Mouse (Mus musculus) megakaryocyte-erythroid progenitor cell, adult 5-6 weeks (primary cell): ENCODE data around the gene Prpf40b. TPM values are rescaled to one million over a fixed set of nuclear protein-coding genes. Genes with fewer than 3 reads are reported as not detected.

ENCODE experiments used
- ATAC-seq: replicated peaks from 2 replicates; pipeline ENCODE4 v1.8.0; 2016; ENCODE audit warnings: mild to moderate bottlenecking, inconsistent platforms; ENCODE audit not compliant: severe bottlenecking, poor library complexity, low FRiP score, low TSS enrichment
- total RNA-seq, 2 experiments: library from RNA; stranded (forward) in 1 of 2; stranded (reverse) in 1 of 2; fragments of 200-1000, 215-1000 nt in 1 of 2; fragments of >200 nt in 1 of 2; fragmentation: Nextera tagmentation in 1 of 2; gene quantifications; 2 replicates each; pipeline ENCODE4 v1.2.3; 2014 to 2017

The Prpf40b gene
- total RNA-seq, 2 experiments from 2014 or later, result 1.4 to 26.2 TPM

DNA sequence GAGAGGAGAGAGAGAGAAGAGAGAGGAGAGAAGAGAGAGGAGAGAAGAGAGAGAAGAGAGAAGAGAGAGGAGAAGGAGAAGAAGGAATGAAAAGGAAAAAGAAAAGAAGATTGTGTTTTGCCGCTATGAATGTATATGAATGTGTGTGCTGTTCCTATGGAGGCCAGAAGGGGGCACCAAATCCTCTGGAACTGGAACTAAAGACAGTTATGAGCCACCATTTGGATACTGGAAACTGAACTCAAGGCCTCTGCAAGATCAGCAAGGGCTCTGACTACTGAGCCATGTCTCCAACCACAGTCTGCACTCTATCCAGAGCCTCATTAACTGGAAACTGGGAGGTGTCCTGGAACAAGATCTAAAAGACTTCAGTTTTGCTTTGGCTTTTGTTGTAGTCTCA, 32.1 kb downstream of the Prpf40b start:
- 0 out of 2 replicates have a peak, but pooled peaks have one; percentile 42 for ATAC-seq

DNA sequence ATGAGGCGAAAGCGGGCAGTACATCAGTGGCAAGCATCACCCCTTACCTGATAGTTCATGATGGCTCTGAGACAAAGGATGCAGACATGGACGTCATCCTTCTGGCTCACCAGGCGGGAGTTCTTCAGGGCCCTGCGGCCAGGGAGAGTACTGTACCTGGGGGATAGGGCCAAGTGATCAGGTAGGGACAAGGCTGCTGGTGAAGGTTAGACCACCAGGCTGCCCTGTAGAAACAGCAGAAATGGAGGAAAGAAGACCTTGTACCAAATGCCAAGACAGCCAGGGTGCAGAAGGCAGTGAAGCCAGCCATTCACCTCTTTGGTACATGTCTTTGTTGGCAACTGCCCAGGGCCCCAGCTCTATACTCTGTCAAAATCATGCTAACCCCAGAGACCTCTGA, 33.1 kb downstream of the Prpf40b start:
- no peak for ATAC-seq

DNA sequence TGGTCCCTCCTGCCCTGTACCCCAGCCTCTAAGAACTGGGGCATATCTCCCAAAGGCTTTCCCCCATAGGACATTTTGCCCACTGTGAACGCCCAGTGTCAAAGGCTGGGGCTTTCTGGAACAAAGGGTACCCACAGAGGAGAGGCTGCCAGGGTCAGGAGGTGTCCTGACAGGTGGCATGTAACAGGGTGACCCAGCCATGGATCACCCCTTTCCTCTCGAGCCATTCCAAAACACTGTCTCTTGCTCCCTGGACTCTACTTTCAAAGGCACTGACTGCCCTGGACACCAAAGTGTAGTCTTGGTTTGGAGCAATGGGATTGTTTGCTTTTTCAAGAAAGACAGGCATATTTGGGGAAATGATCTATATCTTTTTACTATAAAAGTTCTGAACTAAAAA, 35.4 kb downstream of the Prpf40b start:
- ATAC-seq, result no peak

DNA sequence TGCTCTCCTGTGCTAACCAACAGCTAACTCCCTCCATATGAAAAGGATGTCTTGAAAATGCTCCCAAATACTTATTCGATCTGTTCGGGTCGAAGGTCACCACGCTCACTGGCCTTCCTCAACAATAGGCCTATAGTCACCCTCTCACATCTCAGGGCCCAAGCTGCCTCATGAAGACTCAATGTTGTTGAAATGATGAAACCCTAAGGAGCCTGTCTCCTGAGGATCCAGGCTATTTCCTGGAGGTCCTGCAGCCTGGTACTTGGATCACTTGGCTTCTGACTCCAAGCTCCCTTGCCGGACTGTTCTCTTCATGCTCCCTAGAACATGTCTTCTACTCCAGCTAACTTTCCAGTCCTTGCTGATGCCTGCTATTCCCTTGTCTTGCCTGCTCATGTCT, 36.5 kb downstream of the Prpf40b start:
- no peak for ATAC-seq

- ATAC-seq, result no peak
Measured at GRCm38 (mm10) chr15:99332111-99332510, 37.2 kb downstream of the Prpf40b start.

GRCm38 (mm10) chr15:99332921-99333675, 38.2 kb downstream of the Prpf40b start:
- peak; percentile 52 for ATAC-seq

- no peak for ATAC-seq
Measured at GRCm38 (mm10) chr15:99333676-99334065, 38.8 kb downstream of the Prpf40b start.

GRCm38 (mm10) chr15:99334500-99334899, 39.6 kb downstream of the Prpf40b start:
- ATAC-seq, result no peak

- ATAC-seq, result no peak
Measured at GRCm38 (mm10) chr15:99335801-99336320, 41.0 kb downstream of the Prpf40b start.

GRCm38 (mm10) chr15:99338916-99339315, 44.0 kb downstream of the Prpf40b start:
- ATAC-seq, result no peak

DNA sequence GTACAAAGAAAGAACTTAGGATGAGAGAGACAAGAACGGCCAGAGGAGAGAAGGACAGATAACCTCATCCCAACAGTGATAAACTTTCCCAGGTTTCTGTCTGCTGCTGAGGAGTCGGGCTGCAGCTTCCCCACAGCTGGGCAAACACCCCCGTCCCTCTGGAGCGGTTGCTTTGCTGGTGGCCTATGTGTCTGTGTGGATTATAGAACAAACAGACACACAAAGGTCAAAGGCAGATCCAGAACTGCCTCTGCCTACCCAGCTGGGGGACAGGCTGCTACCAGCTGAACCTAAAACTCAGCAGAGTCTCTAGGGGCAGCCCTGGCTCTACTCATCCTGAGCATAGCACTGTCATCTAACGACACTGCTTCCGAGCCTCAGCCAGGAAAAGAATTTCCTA, 44.8 kb downstream of the Prpf40b start:
- no peak for ATAC-seq

- peak; percentile 56; the same call in 1 of the 2 replicates for ATAC-seq
Measured at GRCm38 (mm10) chr15:99341102-99341501, 46.2 kb downstream of the Prpf40b start.

DNA sequence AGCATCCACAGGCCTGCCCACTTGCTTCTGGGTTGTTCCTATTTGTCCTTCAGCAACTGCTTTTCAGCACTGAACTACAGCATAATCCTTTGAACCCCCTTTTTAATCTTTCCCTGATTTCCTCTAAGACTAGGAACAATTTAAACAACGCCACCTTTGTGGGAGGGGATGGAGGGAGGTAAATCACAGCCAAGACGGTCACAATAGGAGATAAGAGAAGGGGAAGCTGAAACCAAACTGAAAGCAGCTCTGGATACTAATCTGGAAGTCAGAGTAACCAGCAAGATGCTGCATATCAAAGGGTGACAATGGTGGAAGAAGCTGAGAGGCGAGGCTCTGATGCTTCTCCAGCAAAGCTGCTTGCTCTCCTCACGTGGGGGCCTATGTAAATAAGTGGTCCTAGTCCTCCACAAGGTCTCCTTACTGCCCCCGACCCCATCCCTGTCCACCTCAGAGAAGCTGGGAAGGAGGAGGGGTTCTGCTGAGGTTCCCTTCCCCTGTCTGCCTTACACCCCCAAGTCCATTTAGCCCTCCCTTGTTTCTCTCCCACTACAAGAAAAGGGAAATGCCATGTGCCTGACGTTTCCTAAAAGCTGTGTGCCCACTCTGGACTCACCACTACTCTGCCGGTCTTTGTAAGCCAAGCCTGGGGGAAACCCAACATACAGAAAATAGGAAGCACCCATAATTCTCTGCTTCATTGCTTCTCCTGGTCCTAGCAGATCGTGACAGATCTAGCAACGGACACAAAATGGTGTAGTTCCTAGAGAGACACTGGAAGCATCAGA, 47.5 kb downstream of the Prpf40b start:
- ATAC-seq, result no peak

DNA sequence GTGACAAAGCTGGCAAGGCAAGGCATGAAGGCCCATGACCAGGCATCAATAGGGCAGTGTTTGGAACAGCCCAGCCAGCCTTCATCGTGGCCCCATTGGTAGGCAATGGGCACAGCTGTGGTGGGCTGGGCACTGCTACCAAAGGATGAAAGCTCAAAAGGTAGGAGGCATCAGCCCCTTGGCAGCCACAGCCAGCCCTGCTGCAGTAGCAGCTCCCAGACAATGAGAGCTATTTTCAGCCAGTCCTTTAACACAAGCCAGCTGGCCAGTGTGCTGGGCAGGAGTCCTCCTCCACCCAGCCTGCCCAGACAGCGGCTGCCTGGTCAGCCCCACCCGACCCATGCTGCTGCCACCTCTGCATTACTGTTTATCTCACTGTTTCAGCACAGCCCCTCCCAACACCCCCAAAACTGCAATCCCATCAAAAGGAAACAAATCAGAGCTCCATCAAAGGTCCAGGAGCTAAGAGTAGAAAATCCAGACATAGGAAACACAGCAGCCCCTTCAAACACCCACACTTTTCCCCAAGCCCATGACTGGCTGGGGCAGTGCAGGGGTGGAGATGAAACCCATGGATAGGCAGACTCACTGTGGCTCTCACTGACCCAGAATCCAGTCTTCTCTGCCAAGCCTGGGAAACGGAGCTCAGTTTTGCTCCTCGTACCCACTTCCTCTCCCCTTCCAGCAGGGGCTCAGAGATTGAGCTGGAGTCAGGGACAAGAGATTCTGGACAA, 48.7 kb downstream of the Prpf40b start:
- no peak for ATAC-seq

DNA sequence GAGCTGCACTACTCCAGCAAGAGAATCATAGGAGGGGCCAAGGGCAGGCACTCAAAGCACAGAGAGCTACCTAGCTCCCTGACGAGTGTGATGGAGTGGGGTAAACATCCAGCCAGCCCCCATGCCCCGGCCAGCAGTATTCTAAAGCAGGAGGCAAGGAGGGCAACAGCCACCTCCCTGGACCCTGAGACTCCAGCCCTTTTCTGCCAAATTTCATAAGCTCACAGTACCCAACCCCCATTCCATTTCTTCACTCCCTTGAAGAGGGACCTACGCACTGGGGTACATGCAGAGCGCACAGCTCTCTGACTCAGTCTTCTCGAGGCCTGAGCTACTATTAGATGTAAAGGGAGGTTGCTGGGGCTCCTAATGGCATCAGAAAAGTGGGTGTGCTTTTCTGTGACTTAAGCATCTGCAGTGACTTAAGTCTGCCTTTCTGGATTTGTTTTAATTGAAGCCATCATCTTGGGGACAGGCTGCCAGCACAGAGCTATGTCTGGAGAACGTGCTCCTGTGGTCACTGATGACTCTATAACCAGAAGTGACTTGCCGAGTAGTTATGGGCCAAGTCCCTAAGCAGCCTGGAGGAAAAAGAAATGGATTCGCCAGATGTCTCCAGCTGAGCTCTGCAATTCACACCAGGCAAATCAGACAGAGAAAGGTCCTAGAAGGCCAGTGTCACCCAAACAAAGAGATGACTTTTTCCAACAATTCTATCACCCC, 49.4 kb downstream of the Prpf40b start:
- ATAC-seq, result no peak

DNA sequence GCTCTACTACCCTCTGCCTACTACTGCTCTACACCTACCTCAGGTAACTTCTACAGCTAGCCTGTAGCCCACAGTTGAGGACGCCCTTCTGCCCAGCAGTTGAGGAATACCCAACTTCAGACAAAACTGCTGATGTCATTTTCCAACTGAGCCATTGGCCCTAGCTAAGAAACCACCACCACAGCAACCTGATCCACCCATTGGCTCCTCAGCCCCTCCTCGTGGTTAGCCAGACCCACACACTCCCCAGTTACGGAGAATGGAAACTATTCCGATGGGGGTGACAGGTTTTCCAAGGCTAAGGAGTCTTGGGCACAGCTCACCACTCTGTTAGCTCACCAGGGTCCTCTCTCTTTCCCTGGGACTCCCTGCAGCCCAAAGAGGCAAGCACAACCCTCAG, 50.1 kb downstream of the Prpf40b start:
- ATAC-seq, result no peak

DNA sequence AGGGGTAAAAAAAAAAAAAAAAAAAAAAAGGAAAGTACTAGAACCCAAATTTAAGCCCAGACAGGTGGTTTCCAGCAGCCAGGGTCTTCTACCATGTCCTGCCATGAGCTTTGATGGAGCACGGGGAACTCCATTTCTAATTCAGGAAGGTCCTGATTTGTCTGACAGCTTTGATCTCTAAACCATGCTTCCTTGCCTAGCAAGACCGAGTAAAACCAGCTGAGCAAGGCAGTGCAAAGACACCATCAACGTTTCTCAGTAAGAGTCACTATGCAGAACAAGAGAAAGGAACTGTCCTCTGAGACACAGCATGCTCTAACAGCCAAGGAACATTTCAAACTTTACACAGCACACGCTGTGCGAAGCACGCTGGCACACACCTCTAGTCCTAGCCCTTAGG, 56.7 kb downstream of the Prpf40b start:
- ATAC-seq, result no peak

DNA sequence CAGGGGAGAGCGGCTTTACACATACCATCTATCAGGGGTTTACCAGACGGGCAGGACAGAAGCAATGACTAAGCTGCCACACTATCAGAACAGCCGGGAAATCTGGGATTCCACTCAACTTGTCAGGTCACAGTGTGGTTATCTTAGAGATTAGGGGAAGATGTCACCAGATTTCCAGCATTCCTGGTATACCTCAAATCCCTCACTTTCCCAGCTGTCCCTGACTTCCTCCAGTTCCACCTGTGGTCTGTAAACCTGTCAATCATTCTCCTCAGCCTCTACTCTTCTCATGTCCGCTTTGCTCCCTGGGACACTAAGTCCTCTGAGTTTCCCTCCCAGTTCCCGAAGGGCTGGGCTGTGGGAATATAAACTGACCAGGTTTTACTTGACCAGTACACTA, 57.4 kb downstream of the Prpf40b start:
- no peak for ATAC-seq

- no peak for ATAC-seq
Measured at GRCm38 (mm10) chr15:99355660-99356059, 60.8 kb downstream of the Prpf40b start.
